Mouse (Mus musculus): ENCODE results near the gene Hnmt. TPM values are rescaled to one million over a fixed set of nuclear protein-coding genes. Genes with fewer than 3 reads are reported as not detected.
"Not testable (repeated sequence)": the region's sequence is repeated elsewhere in the genome, so short reads cannot be mapped to it uniquely, and the experiment has no call there.

Gene Hnmt
- 1.6 and 2.5 TPM in 2 replicates for polyA plus RNA-seq (2012; rRNA removed)

DNA sequence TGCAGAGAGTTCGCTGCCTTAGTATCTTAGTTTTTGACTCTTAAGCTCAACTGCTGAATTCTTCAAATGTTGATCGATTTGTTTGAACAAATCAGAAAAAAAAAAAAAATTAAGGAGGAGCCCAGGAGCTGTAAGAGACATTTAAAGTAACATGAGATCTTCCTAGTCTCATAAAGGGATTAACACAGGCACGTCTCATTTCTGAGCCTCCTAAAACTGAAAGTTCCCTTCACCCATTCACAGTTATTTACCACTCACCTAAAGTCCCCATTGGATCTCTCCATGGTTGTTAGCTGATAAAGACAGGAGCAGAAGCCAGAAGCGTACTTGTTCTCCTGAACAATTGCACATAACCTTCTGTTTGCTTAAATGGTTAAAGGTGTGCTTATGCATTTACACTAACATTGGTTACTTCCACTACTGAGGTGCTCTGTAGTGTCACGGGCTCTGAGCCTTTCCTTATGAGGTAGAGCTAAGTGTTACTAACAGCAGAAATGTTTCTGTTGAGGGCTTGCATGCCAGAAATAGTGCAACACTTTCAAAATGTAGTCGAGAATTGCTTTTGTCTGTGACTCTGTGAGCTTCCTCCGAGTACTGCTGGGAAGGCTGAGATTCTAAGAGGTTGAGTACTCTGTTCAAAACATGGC lies at the start of gene Hnmt:
TSS of gene Hnmt (minus strand) at position 51 of the 647 bp plus-strand sequence.
- TF ChIP-seq POLR2A (IDR thresholded peaks at IDR 0.05; ENCODE audit: borderline replicate concordance, extremely low read depth, insufficient read depth, insufficient read length, poor library complexity, severe bottlenecking) (no peak), CTCF (IDR thresholded peaks at IDR 0.05; ENCODE audit: borderline replicate concordance, extremely low read depth, insufficient read depth, insufficient read length) (no peak)
- DNase-seq (ENCODE audit: low read depth), result peak; percentile 1

DNA sequence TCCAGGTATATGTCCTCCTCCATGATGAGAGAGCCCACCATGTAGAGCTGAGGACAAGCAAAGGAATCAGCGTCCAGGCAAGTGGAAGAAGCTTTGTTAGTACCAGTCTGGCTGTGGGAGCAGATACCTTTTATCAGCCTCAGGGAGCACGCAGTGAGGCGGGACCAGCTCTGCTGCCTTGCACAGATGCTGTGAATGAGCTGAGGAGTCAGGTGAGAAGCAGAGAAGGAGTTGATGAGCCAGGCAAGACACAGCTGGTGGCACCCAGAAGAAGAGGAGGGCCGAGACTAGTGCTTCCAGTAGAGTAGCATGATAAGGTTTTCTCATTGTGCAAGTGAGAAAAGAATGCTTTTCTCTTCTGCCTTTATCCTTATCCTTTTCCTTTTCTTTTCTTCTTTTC lies 47.3 kb upstream of the Hnmt start, which contains the start of gene Tbpl2:
TSS of gene Tbpl2 (minus strand) at position 101 of the 400 bp plus-strand sequence.
- no peak for DNase-seq (ENCODE audit: low read depth)
- no peak for TF ChIP-seq CTCF (IDR thresholded peaks at IDR 0.05; ENCODE audit: borderline replicate concordance, extremely low read depth, insufficient read depth, insufficient read length)
- no peak for TF ChIP-seq POLR2A (IDR thresholded peaks at IDR 0.05; ENCODE audit: borderline replicate concordance, extremely low read depth, insufficient read depth, insufficient read length, poor library complexity, severe bottlenecking)

DNA sequence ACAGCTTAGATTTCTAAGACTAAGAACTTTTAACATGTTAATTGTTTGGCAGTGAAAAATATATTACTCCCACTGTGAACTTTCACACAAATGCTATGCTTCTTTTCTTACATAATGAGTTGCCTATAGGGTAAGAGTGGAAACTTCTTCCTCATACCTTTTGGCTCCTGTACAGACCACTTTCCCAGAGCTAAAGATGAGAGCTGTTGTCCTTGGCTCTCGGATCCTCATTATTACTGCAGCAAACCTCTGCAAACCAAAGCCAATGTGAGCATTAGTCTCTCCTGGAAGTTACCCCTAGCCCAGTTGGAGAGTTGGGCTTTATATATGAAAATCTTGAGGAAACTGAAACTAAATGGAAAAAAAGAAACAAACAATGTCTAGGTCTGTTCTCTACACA lies 41.7 kb upstream of the Hnmt start:
- DNase-seq (ENCODE audit: low read depth), result no peak
- TF ChIP-seq POLR2A (IDR thresholded peaks at IDR 0.05; ENCODE audit: borderline replicate concordance, extremely low read depth, insufficient read depth, insufficient read length, poor library complexity, severe bottlenecking) (no peak), CTCF (IDR thresholded peaks at IDR 0.05; ENCODE audit: borderline replicate concordance, extremely low read depth, insufficient read depth, insufficient read length) (no peak)

DNA sequence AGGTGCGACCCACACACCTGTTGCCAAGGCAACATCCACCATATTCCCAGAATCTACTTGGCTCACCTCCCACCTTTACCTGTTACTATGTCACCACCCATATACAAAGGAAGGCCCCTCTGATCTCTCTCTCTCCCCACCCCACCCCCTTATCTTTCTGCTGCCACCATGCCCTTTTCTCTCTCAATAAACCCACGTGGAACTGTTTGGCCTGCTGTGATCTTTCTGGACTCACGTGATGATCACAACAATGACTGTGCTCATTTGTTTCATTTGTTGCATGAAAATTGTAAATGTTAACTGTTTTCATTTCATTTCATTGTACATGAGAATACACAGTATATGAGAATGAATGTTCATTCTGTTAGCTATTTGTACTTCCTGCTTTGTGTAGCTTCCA lies 1.3 kb upstream of the Hnmt start:
- no peak for TF ChIP-seq POLR2A (IDR thresholded peaks at IDR 0.05; ENCODE audit: borderline replicate concordance, extremely low read depth, insufficient read depth, insufficient read length, poor library complexity, severe bottlenecking)
- TF ChIP-seq CTCF (IDR thresholded peaks at IDR 0.05; ENCODE audit: borderline replicate concordance, extremely low read depth, insufficient read depth, insufficient read length), result no peak
- no peak for DNase-seq (ENCODE audit: low read depth)

DNA sequence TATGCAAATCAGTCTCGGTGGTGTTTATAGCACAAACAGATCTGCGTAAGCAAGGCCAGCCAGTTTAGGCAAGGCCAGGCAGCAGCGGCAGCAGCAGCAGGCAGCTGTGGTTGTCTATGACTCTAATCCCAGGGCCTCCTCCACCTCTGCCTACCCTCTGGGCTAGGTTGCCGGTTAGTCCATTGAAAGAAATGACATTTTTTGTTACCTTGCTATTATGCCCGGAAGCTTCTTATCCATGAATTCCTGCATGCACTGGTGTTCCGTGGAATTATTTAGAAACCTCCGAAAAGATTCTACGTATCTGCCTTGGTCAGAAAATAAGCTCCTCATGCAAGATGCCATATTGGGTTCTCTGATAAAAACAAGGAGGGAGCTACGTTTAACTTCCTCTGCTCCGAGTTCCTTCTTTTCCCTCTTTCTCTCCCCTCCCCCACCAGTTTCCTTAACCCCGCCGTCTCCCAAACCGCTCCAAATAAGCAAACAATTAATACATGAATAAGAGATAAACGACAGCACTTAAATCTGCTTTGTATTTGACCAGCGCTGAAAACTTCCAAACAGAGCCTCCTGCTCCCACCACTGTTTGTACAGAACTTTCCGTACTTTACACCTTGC lies 605 bp downstream of the Hnmt start:
- TF ChIP-seq POLR2A (IDR thresholded peaks at IDR 0.05; ENCODE audit: borderline replicate concordance, extremely low read depth, insufficient read depth, insufficient read length, poor library complexity, severe bottlenecking), result no peak
- no peak for TF ChIP-seq CTCF (IDR thresholded peaks at IDR 0.05; ENCODE audit: borderline replicate concordance, extremely low read depth, insufficient read depth, insufficient read length)
- DNase-seq (ENCODE audit: low read depth), result peak; percentile 88

DNA sequence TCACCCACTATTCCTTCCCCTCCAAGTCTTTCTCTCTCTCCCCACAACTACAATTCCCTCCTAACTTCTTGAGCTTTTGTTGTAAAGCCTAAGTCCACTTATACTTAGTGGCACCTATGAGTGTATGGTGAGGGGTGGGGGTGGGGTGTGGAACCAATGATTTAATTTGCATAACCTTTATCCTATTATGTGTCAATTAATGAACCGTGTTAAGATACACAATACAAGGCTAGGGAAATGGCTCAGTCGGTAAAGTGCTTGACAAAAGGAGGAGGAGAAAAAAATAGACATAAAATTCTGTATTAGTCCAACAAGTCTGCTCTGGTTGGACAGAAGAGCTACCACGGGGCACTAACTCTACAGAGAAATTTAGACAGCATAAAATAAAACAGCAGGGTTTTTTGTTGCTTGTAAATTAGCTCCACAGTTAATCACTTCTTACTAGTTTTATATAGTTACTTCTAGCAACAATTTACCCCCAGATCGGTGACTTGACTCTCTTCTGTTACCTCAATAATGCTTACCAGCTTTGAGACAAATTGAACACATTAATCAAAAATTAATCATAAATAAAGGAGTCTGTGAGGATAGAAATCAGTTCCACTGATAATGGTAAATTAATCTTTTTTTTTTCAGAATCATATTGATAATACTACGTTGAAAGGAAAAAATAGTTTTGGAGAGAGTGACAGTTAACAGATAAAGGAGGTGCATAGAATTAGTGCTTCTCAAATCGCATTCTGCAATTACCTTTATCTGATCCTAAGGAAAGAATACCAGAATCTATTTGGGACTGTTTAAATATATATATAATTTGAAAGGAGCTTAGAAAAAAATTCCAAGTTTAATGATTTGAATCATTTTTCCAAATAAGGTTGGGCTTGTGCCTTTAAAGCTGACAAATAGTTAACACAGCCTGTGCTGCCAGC lies 1.4 kb downstream of the Hnmt start:
- peak; percentile 27 for DNase-seq (ENCODE audit: low read depth)
- TF ChIP-seq CTCF (IDR thresholded peaks at IDR 0.05; ENCODE audit: borderline replicate concordance, extremely low read depth, insufficient read depth, insufficient read length) (no peak), POLR2A (IDR thresholded peaks at IDR 0.05; ENCODE audit: borderline replicate concordance, extremely low read depth, insufficient read depth, insufficient read length, poor library complexity, severe bottlenecking) (no peak)

DNA sequence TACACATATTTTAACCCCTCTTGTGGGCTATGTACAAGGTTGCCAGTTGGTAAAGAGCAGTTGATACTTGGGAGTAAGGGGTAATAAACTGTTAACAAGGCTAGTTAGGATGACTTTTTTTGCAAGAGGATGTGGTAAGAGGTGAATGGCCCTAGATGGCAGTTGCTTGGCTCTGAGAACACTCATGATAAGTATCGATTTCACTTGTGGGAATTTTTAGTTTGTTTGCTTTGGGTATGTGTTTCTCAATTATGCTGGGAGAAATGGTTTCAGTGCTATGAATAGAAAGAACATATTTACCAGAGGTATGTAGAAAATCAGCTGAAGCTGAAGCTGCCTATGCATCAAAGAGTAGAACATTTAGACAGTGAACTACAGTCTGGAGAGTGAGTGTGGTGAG lies 6.3 kb downstream of the Hnmt start:
- TF ChIP-seq POLR2A (IDR thresholded peaks at IDR 0.05; ENCODE audit: borderline replicate concordance, extremely low read depth, insufficient read depth, insufficient read length, poor library complexity, severe bottlenecking) (no peak), CTCF (IDR thresholded peaks at IDR 0.05; ENCODE audit: borderline replicate concordance, extremely low read depth, insufficient read depth, insufficient read length) (no peak)
- DNase-seq (ENCODE audit: low read depth), result no peak

DNA sequence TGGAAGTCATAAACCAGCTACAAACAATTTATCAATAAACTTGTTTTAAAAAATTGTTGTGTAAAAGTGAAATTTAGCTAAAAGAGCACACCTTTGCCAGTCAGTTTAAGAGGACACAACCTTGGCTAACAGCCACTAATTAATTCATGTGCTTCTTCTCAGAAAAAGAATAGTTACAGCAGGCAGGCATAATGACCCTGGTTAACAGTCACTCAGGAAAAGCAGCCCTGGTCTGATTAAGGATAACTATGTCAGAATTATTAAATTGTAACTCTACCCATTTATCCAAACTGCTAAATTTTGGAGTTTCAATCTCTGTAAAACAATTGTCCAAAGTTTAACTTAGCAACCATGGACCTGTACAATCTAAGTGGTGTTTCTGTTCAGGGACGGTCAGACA lies 8.7 kb downstream of the Hnmt start:
- no peak for DNase-seq (ENCODE audit: low read depth)
- TF ChIP-seq CTCF (IDR thresholded peaks at IDR 0.05; ENCODE audit: borderline replicate concordance, extremely low read depth, insufficient read depth, insufficient read length) (no peak), POLR2A (IDR thresholded peaks at IDR 0.05; ENCODE audit: borderline replicate concordance, extremely low read depth, insufficient read depth, insufficient read length, poor library complexity, severe bottlenecking) (no peak)

DNA sequence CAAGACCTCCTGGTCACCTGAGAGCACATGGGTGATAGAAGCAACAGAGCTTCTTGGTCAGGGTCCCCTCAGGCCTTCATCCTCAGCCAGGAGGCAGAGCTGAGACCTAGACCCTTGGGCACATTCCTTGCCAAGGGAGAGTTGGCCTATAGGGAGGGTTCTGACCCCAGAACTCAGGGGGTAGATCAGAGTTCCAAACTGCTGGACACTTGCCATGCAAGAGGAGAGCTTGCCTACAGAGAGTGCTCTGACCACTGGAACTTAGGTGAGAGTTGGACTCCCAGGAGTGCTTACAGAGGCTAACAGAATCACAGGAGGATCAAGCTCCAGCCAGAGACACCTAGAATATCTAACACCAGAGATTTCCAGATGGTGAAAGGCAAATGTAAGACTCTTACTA lies 29.8 kb downstream of the Hnmt start:
- not testable (repeated sequence) for DNase-seq (ENCODE audit: low read depth)

DNA sequence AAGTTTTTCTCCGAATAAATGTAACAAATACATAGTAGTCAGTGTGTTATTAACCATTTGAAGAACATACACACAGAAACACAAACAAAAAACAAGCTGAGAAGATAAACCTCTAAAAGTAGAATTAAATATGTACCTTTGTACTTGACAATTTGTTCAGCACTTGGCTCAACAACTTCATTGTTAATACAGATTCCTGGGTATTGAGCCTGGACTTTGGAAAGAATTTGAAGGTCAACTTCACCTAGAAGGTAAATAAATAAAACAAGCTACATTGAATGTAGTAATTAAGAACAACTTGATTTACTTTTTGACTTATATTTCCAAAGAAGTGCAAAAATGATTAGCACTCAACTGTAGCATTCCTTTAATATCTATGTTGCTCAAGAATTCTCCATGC lies 30.2 kb downstream of the Hnmt start:
- TF ChIP-seq POLR2A (IDR thresholded peaks at IDR 0.05; ENCODE audit: borderline replicate concordance, extremely low read depth, insufficient read depth, insufficient read length, poor library complexity, severe bottlenecking), result no peak
- TF ChIP-seq CTCF (IDR thresholded peaks at IDR 0.05; ENCODE audit: borderline replicate concordance, extremely low read depth, insufficient read depth, insufficient read length), result no peak
- DNase-seq (ENCODE audit: low read depth), result no peak

DNA sequence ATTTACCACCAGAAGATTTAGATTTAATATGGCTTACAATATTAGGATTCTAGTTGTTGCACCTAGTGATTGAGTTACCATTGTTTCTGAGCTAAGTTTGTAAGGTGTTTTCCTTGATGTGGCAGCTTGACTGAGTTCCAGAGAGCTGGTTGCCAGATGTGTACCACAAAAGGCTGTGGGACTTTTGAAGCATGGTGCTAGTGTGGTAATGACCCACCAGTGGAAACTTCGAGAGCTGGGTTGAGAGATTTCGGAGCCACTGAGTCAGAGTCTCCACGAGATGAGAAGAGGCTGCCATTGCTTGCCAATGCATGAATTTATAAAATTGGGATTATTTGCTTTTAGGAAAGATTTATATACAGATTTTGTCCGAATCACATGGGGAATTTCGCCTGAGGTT lies 34.2 kb downstream of the Hnmt start:
- TF ChIP-seq CTCF (IDR thresholded peaks at IDR 0.05; ENCODE audit: borderline replicate concordance, extremely low read depth, insufficient read depth, insufficient read length), result no peak
- TF ChIP-seq POLR2A (IDR thresholded peaks at IDR 0.05; ENCODE audit: borderline replicate concordance, extremely low read depth, insufficient read depth, insufficient read length, poor library complexity, severe bottlenecking), result no peak
- DNase-seq (ENCODE audit: low read depth), result no peak

Data from brain, embryonic 14.5 days (tissue).